Mouse (Mus musculus): ENCODE data around the gene Cdh23. TPM values are rescaled to one million over a fixed set of nuclear protein-coding genes. Genes with fewer than 3 reads are reported as not detected.

The Cdh23 gene
- total RNA-seq, 2 experiments from 2014 or later, result 0.21 to 0.22 TPM

GRCm38 (mm10) chr10:60578738-60579538 lies 117.4 kb downstream of the Cdh23 start:
- no peak for ATAC-seq (replicated peaks; ENCODE audit: poor library complexity)

GRCm38 (mm10) chr10:60577920-60578737 lies 118.2 kb downstream of the Cdh23 start:
- ATAC-seq (replicated peaks; ENCODE audit: poor library complexity), result peak; percentile 27

- peak; percentile 80 for ATAC-seq (replicated peaks; ENCODE audit: poor library complexity)
Observed at GRCm38 (mm10) chr10:60577125-60577919, 119.0 kb downstream of the Cdh23 start.

- ATAC-seq (replicated peaks; ENCODE audit: poor library complexity), result no peak
Observed at GRCm38 (mm10) chr10:60574851-60575250, 121.4 kb downstream of the Cdh23 start.

GRCm38 (mm10) chr10:60571491-60571890 lies 124.8 kb downstream of the Cdh23 start:
- no peak for ATAC-seq (replicated peaks; ENCODE audit: poor library complexity)

GRCm38 (mm10) chr10:60566369-60567037 lies 129.8 kb downstream of the Cdh23 start:
- peak; percentile 77 for ATAC-seq (replicated peaks; ENCODE audit: poor library complexity)

- no peak for ATAC-seq (replicated peaks; ENCODE audit: poor library complexity)
Observed at GRCm38 (mm10) chr10:60564136-60564535, 132.2 kb downstream of the Cdh23 start.

- ATAC-seq (replicated peaks; ENCODE audit: poor library complexity), result no peak
Observed at GRCm38 (mm10) chr10:60562946-60563345, 133.3 kb downstream of the Cdh23 start.

- no peak for ATAC-seq (replicated peaks; ENCODE audit: poor library complexity)
Observed at GRCm38 (mm10) chr10:60558491-60558927, 137.8 kb downstream of the Cdh23 start.

- ATAC-seq (replicated peaks; ENCODE audit: poor library complexity), result no peak
Observed at GRCm38 (mm10) chr10:60552951-60553635, 143.2 kb downstream of the Cdh23 start.

- peak; percentile 21; the same call in 1 of the 2 replicates for ATAC-seq (replicated peaks; ENCODE audit: poor library complexity)
Observed at GRCm38 (mm10) chr10:60539164-60539914, 157.0 kb downstream of the Cdh23 start.

- ATAC-seq (replicated peaks; ENCODE audit: poor library complexity), result peak; percentile 82
Observed at GRCm38 (mm10) chr10:60536098-60536811, 160.0 kb downstream of the Cdh23 start.

GRCm38 (mm10) chr10:60532502-60532901 lies 163.8 kb downstream of the Cdh23 start:
- no peak for ATAC-seq (replicated peaks; ENCODE audit: poor library complexity)

GRCm38 (mm10) chr10:60531349-60531748 lies 164.9 kb downstream of the Cdh23 start:
- peak; percentile 96 for ATAC-seq (replicated peaks; ENCODE audit: poor library complexity)

GRCm38 (mm10) chr10:60530633-60531032 lies 165.7 kb downstream of the Cdh23 start:
- ATAC-seq (replicated peaks; ENCODE audit: poor library complexity), result no peak

GRCm38 (mm10) chr10:60527949-60528348 lies 168.3 kb downstream of the Cdh23 start:
- no peak for ATAC-seq (replicated peaks; ENCODE audit: poor library complexity)

- no peak for ATAC-seq (replicated peaks; ENCODE audit: poor library complexity)
Observed at GRCm38 (mm10) chr10:60525081-60525480, 171.2 kb downstream of the Cdh23 start.

- ATAC-seq (replicated peaks; ENCODE audit: poor library complexity), result no peak
Observed at GRCm38 (mm10) chr10:60516286-60516685, 180.0 kb downstream of the Cdh23 start.
